Mouse (Mus musculus) bone marrow, adult 2 months (tissue): ENCODE results near the gene Esrrg. TPM values are rescaled to one million over a fixed set of nuclear protein-coding genes. Genes with fewer than 3 reads are reported as not detected.

Experiments
- H3K27ac ChIP-seq: fragments of 200-500 bp; 2 replicates; pipeline ENCODE4 v1.5.1; 2012; ENCODE audit warnings: low read depth, mild to moderate bottlenecking, control low read depth, inconsistent platforms, low read length; ENCODE audit not compliant: control insufficient read depth, poor library complexity, insufficient read depth
- H3K4me1 ChIP-seq: fragments of 200-500 bp; 2 replicates; pipeline ENCODE4 v1.6.1; 2011; ENCODE audit warnings: low read length; ENCODE audit not compliant: control insufficient read depth, insufficient read depth
- H3K4me3 ChIP-seq: fragments of 200-500 bp; replicated peaks from 2 replicates; pipeline ENCODE3; 2011; ENCODE audit warnings: mild to moderate bottlenecking, low read depth, low read length, control low read depth; ENCODE audit not compliant: control insufficient read depth
- CTCF ChIP-seq: fragments of 200-500 bp; IDR thresholded peaks from 2 replicates; pipeline ENCODE4 v1.5.1; 2011; ENCODE audit warnings: low read length, control low read depth; ENCODE audit not compliant: control insufficient read depth, insufficient read depth
- POLR2A ChIP-seq: fragments of 200-500 bp; IDR thresholded peaks from 2 replicates; pipeline ENCODE4 v1.6.1; 2011; ENCODE audit warnings: low read depth, mild to moderate bottlenecking, control low read depth, low read length, borderline replicate concordance; ENCODE audit not compliant: control insufficient read depth
- WGBS: fragments of 180-500 bp; shearing (Covaris S2); methylation state at CpG from one replicate; pipeline ENCODE4 v1.1.7; 2018; 5-methylcytosine and 5-hydroxymethylcytosine counted together
- polyA plus RNA-seq: library from polyadenylated mRNA; stranded (reverse); fragments of >200 nt; gene quantifications from 2 replicates; pipeline ENCODE4 v1.2.4, GENCODE M21; 2011; ENCODE audit warnings: low replicate concordance; ENCODE audit not compliant: missing spikeins, insufficient read depth, insufficient read length

Esrrg gene
- polyA plus RNA-seq, 1 experiment = not detected

GRCm38 (mm10) chr1:187662083-187662609 lies 53.6 kb downstream of the Esrrg start:
- Histone ChIP-seq H3K4me1 (no peaks in the 10 kb centered on the region; the same call in 1 of the 2 replicates), H3K4me3 (no peak overlapping the region), H3K27ac (no peak overlapping the region)
- 58% methylated on average over 12 of the region's 12 CpGs for WGBS
- no peak for TF ChIP-seq CTCF
- no peak for TF ChIP-seq POLR2A

GRCm38 (mm10) chr1:187663376-187663775 lies 54.8 kb downstream of the Esrrg start:
- WGBS = 79% methylated on average over 6 of the region's 6 CpGs
- no peaks in the 10 kb centered on the region; the same call in 1 of the 2 replicates for H3K4me1 ChIP-seq
- H3K4me3 ChIP-seq = no peak overlapping the region
- TF ChIP-seq POLR2A (no peak), CTCF (no peak)
- H3K27ac ChIP-seq = no peak overlapping the region

- H3K4me3 ChIP-seq = no peak overlapping the region
- TF ChIP-seq POLR2A (no peak), CTCF (no peak)
- H3K4me1 ChIP-seq = no peaks in the 10 kb centered on the region
- WGBS = 72% methylated on average over 7 of the region's 7 CpGs
- no peak overlapping the region for H3K27ac ChIP-seq
Observed at GRCm38 (mm10) chr1:187664261-187664660, 55.7 kb downstream of the Esrrg start.

- Histone ChIP-seq H3K4me3 (no peak overlapping the region), H3K4me1 (no peaks in the 10 kb centered on the region), H3K27ac (no peak overlapping the region)
- WGBS = 59% methylated on average over 10 of the region's 10 CpGs
- TF ChIP-seq CTCF (no peak), POLR2A (no peak)
Observed at GRCm38 (mm10) chr1:187665901-187666600, 57.5 kb downstream of the Esrrg start.

- TF ChIP-seq CTCF (no peak), POLR2A (no peak)
- Histone ChIP-seq H3K4me3 (no peak overlapping the region), H3K4me1 (no peaks in the 10 kb centered on the region), H3K27ac (no peak overlapping the region)
- 85% methylated on average over 6 of the region's 6 CpGs for WGBS
Observed at GRCm38 (mm10) chr1:187669746-187670145, 61.2 kb downstream of the Esrrg start.

GRCm38 (mm10) chr1:187672446-187672845 lies 63.9 kb downstream of the Esrrg start:
- TF ChIP-seq CTCF (no peak), POLR2A (no peak)
- Histone ChIP-seq H3K4me3 (no peak overlapping the region), H3K4me1 (no peaks in the 10 kb centered on the region), H3K27ac (no peak overlapping the region)
- WGBS = 68% methylated on average over 5 of the region's 5 CpGs

GRCm38 (mm10) chr1:187674771-187675186 lies 66.2 kb downstream of the Esrrg start:
- WGBS = 72% methylated on average over 10 of the region's 10 CpGs
- Histone ChIP-seq H3K27ac (no peak overlapping the region), H3K4me3 (no peak overlapping the region), H3K4me1 (no peaks in the 10 kb centered on the region)
- TF ChIP-seq CTCF (no peak), POLR2A (no peak)

GRCm38 (mm10) chr1:187676626-187677025 lies 68.0 kb downstream of the Esrrg start:
- 87% methylated on average over 10 of the region's 10 CpGs for WGBS
- Histone ChIP-seq H3K4me3 (no peak overlapping the region), H3K4me1 (no peaks in the 10 kb centered on the region), H3K27ac (no peak overlapping the region)
- TF ChIP-seq CTCF (no peak), POLR2A (no peak)

- WGBS = 48% methylated on average over 1 of the region's 1 CpGs
- H3K27ac ChIP-seq = no peak overlapping the region
- no peak for TF ChIP-seq CTCF
- no peak for TF ChIP-seq POLR2A
- H3K4me1 ChIP-seq = no peaks in the 10 kb centered on the region
- no peak overlapping the region for H3K4me3 ChIP-seq
Observed at GRCm38 (mm10) chr1:187679246-187679645, 70.7 kb downstream of the Esrrg start.
